24 mouse cellular contexts compared by ENCODE assay signal in the genomic region with DNA sequence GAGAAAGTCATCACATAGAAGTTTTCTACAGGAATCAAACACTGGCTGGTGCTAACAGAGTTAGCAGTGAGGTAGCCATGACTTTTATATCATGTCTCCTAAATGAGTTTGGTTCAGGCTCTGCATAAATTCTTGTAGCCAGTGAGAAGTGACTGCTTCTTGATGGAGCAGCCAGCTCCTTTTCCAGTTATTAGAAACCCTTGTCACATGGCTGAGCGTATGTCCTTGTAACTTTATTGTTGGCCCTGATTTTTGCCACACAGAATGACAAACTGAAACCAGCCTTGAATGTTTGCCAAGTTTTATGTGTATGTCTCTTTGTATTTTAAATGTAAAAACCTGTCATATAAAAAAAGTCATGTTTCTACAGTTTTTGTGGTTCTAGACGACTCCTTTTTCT.
"Had no signal": no experiment of that assay in that cellular context is flagged by ENCODE, and none has a peak within 500 bp of the region (broad histone marks: within the 10 kb centered on the region; RNA-seq: fewer than 3 reads in every experiment).

No protein-coding gene starts in this region.

- DNase-seq: cerebellum, postnatal 10 days; cerebellum, postnatal 14 days; cerebellum, postnatal 25 days; cerebellum, postnatal 36 days; embryo, embryonic 11 days; forebrain, postnatal 0 days; gastrocnemius, adult 2 months; gastrocnemius, postnatal 10 days; gastrocnemius, postnatal 14 days; gastrocnemius, postnatal 25 days; gastrocnemius, postnatal 36 days; heart, adult 18-20 months; heart, adult 2 months had no signal

- H3K27ac ChIP-seq: embryonic facial prominence, embryonic 10.5 days; embryonic facial prominence, embryonic 12.5 days; embryonic facial prominence, embryonic 13.5 days; embryonic facial prominence, embryonic 15.5 days; forebrain, embryonic 10.5 days; forebrain, embryonic 12.5 days; forebrain, embryonic 13.5 days; forebrain, embryonic 15.5 days; gastrocnemius, adult 2 months; heart, adult 2 months; heart, embryonic 10.5 days had no signal

- H3K9ac ChIP-seq: embryonic facial prominence, embryonic 12.5 days; embryonic facial prominence, embryonic 13.5 days; embryonic facial prominence, embryonic 15.5 days; forebrain, embryonic 12.5 days; forebrain, embryonic 13.5 days; forebrain, embryonic 15.5 days; forebrain, postnatal 0 days; heart, embryonic 12.5 days had no signal

- H3K4me3 ChIP-seq: embryonic facial prominence, embryonic 10.5 days; embryonic facial prominence, embryonic 12.5 days; embryonic facial prominence, embryonic 13.5 days; embryonic facial prominence, embryonic 15.5 days; erythroblast, embryonic 14.5 days; forebrain, embryonic 10.5 days; forebrain, embryonic 12.5 days; forebrain, embryonic 13.5 days; forebrain, embryonic 15.5 days; gastrocnemius, adult 2 months; heart, adult 2 months; heart, embryonic 10.5 days; heart, embryonic 12.5 days had no signal

- H3K9me3 ChIP-seq: embryonic facial prominence, embryonic 10.5 days; embryonic facial prominence, embryonic 12.5 days; embryonic facial prominence, embryonic 13.5 days; embryonic facial prominence, embryonic 15.5 days; forebrain, embryonic 10.5 days; forebrain, embryonic 12.5 days; forebrain, embryonic 13.5 days; forebrain, embryonic 15.5 days; heart, embryonic 10.5 days; heart, embryonic 12.5 days had no signal

- H3K4me1 ChIP-seq: embryonic facial prominence, embryonic 12.5 days had no signal

- H3K36me3 ChIP-seq: embryonic facial prominence, embryonic 10.5 days; embryonic facial prominence, embryonic 12.5 days; embryonic facial prominence, embryonic 13.5 days; embryonic facial prominence, embryonic 15.5 days; forebrain, embryonic 10.5 days; forebrain, embryonic 12.5 days; forebrain, embryonic 15.5 days; heart, embryonic 10.5 days; heart, embryonic 12.5 days had no signal

- H3K27me3 ChIP-seq: embryonic facial prominence, embryonic 12.5 days; embryonic facial prominence, embryonic 13.5 days; embryonic facial prominence, embryonic 15.5 days; forebrain, embryonic 12.5 days; forebrain, embryonic 13.5 days; forebrain, embryonic 15.5 days; heart, embryonic 12.5 days had no signal
